Mouse (Mus musculus): ENCODE measurements around the gene Olfr119.
"Not testable (repeated sequence)": the region's sequence is repeated elsewhere in the genome, so short reads cannot be mapped to it uniquely, and the experiment has no call there.

Gene Olfr119

GRCm38 (mm10) chr17:37696264-37696663 lies at the start of gene Olfr119:
Gene Olfr119 (plus strand): TSS chr17:37696564.
- DNase-seq = not testable (repeated sequence)

- DNase-seq = no peak
These were observed 32.7 kb upstream of the Olfr119 start, which contains the start of gene Olfr117 for GRCm38 (mm10) chr17:37663682-37664081. Gene Olfr117 (minus strand): TSS chr17:37663782.

- no peak for DNase-seq
These were observed 29.7 kb upstream of the Olfr119 start, which contains the start of gene Olfr118 for GRCm38 (mm10) chr17:37666688-37667087. Gene Olfr118 (plus strand): TSS chr17:37666988.

GRCm38 (mm10) chr17:37721508-37721907 lies 25.1 kb downstream of the Olfr119 start, which contains the start of gene Olfr120:
Gene Olfr120 (plus strand): TSS chr17:37721808.
- no peak for DNase-seq

GRCm38 (mm10) chr17:37738070-37738469 lies 41.7 kb downstream of the Olfr119 start:
- DNase-seq = no peak

Measured in retina, postnatal 1 day (tissue).